Mouse (Mus musculus): ENCODE measurements around the gene Nfib.

DNA sequence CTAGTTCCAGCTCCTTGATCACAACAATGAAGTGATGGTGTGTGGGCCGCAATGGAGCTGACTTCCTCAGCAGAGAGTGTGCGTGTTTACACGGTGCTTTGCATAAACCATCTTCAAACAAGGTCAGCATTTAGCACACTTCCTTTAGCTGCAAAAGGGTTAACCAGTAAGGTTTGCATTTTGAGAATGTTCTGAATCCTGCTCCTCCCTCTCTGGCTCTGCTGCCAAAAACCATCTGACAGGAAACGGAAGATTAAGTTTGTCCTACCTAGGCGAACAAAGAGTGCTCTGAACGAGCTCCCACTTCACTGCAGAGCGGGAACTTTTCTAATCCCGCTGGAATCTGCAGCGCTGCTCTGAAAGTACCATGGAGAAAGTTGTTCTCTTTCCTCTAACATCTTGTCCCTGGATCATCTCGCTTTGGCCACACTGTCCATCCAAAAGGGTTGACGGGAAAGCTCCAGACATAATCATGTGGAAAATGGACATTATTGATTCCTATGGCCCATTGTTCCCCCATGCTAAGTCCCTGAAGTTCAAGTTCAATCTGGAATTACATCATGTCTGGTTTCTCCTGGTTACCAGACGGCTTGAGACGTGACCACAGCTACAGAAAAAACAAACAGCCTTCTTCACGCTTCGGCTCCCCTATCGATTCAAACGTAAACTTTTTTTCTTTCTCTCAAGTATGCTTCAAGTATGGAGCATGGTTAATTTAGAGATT lies 401.2 kb downstream of the Nfib start:
- TF ChIP-seq POLR2A (IDR thresholded peaks at IDR 0.05; ENCODE audit: borderline replicate concordance, control insufficient read depth, low read depth, low read length) (no peak), CTCF (IDR thresholded peaks at IDR 0.05; ENCODE audit: control insufficient read depth, insufficient read depth, low read length) (no peak)

Data from bone marrow, adult 2 months (tissue).